Mouse (Mus musculus): ENCODE results near the gene Prr14. TPM values are rescaled to one million over a fixed set of nuclear protein-coding genes. Genes with fewer than 3 reads are reported as not detected.
A peak's percentile ranks its signal among the peaks of the same experiment; 100 is the strongest.

Prr14 gene
- polyA plus RNA-seq, 1 experiment from 2014 or later = 44.7 TPM

DNA sequence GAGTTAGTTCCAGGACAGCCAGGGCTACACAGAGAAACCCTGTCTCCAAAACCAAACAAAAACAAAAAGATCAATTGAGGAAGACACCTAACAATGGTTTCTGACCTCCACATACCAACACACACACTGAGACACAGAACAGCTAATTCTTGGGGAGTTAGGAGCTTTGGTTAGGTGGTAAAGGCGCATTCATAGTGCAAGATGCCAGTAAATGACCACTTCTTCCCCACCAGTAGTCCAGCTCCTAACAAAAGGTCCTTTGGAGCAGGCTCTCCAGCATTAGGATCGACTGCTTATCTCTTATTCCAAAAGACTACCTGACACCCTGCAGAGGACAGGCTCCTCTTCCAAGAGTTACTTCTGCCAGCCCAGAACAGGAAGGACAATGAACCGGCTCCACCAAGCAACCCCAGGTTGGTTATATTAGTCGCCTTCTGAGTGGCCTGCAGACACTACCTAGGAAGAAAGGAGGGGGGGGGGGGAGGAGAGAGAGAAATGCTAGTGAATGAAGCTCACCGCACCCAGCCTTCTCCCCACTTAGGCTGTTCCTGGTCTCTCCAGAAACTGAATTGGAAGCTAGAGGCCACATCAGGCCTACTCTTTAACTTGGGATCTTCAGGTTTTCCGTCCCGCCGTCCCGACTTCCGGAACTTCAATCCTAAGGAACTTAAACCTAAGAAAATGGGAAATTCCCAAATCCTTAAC, 10.8 kb downstream of the Prr14 start:
- H3K4me1 ChIP-seq (ENCODE audit: control insufficient read depth, insufficient read depth, low read length) = peaks cover 16% of the 10 kb centered on the region
- peak overlapping the region; percentile 55 for H3K4me2 ChIP-seq (ENCODE audit: low read length)
- H3K36me3 ChIP-seq (ENCODE audit: control insufficient read depth, insufficient read depth, low read length) = peaks cover 42% of the 10 kb centered on the region
- no peaks in the 10 kb centered on the region for H3K9me3 ChIP-seq (replicated peaks; ENCODE audit: control insufficient read depth, low read length)
- H3K27me3 ChIP-seq (replicated peaks; ENCODE audit: control insufficient read depth, insufficient read depth, low read length) = no peaks in the 10 kb centered on the region
- 5% methylated on average over 10 of the region's 10 CpGs for whole genome bisulfite sequencing
- peak overlapping the region; percentile 63 for H3K4me3 ChIP-seq (ENCODE audit: low read depth, low read length)
- H3K9ac ChIP-seq (ENCODE audit: low read length) = peak overlapping the region; percentile 83
- peak; percentile 11; the same call in 1 of the 2 replicates for ATAC-seq
- DNase-seq (ENCODE audit: low spot score) = no peak
- peak overlapping the region; percentile 94 for H3K27ac ChIP-seq (ENCODE audit: low read depth, low read length)

DNA sequence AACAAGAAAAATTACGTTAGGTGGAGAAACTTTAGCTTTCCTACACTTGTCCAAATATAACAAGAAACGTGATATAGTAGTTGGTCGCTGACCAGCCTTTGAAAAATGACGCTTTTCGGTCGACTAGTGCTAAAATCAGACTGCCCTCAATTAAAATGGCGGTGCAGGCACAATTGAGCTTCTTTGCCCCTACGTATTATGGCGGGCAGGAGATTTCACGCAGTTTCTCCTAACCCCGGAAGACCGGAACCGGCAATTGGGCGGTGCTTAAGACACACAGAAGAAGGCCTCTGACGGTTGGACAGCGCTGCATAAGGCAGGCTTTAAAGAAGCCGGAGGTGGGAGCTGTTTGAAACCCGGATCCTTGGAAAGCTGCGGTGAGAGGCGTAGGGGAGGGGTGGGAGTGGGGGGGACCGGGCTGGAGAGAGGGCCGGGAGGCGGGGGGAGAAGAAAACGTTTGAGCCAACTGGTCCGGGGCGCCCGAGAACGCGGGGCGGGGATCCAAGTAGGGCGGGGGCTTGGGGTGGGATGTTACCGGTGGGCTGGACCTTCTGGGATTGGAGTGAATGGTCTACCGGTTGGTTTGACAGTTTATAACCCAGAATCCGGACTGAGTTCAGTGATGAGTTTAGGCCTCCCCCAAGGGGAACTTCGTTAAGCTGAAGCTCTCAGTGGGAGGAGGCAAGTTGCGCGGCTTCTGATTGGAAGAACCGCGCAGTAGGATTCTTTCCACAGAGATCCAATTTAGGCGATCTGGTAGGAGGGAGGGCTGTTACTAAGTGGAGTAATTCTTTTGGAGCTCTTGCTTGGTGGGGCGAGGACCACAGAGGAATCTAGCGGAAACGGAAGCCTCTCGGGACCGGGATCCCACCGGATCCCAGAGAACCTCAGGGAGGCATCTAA, 11.6 kb downstream of the Prr14 start:
- 1% methylated on average over 44 of the region's 46 CpGs for WGBS
- H3K4me2 ChIP-seq (ENCODE audit: low read length) = peak overlapping the region; percentile 55
- H3K27me3 ChIP-seq (replicated peaks; ENCODE audit: control insufficient read depth, insufficient read depth, low read length) = no peaks in the 10 kb centered on the region
- DNase-seq (ENCODE audit: low spot score) (peak; percentile 99), ATAC-seq (peak; percentile 94)
- H3K9ac ChIP-seq (ENCODE audit: low read length) = peak overlapping the region; percentile 83
- H3K4me1 ChIP-seq (ENCODE audit: control insufficient read depth, insufficient read depth, low read length) = peaks cover 16% of the 10 kb centered on the region
- peak overlapping the region; percentile 63 for H3K4me3 ChIP-seq (ENCODE audit: low read depth, low read length)
- H3K9me3 ChIP-seq (replicated peaks; ENCODE audit: control insufficient read depth, low read length) = no peaks in the 10 kb centered on the region
- peak overlapping the region; percentile 94 for H3K27ac ChIP-seq (ENCODE audit: low read depth, low read length)
- H3K36me3 ChIP-seq (ENCODE audit: control insufficient read depth, insufficient read depth, low read length) = peaks cover 45% of the 10 kb centered on the region

- Histone ChIP-seq H3K36me3 (ENCODE audit: control insufficient read depth, insufficient read depth, low read length) (peaks cover 48% of the 10 kb centered on the region), H3K9ac (ENCODE audit: low read length) (peak overlapping the region; percentile 83), H3K27me3 (replicated peaks; ENCODE audit: control insufficient read depth, insufficient read depth, low read length) (no peaks in the 10 kb centered on the region), H3K4me2 (ENCODE audit: low read length) (peak overlapping the region; percentile 55), H3K4me3 (ENCODE audit: low read depth, low read length) (peak overlapping the region; percentile 63), H3K27ac (ENCODE audit: low read depth, low read length) (peak overlapping the region; percentile 94), H3K9me3 (replicated peaks; ENCODE audit: control insufficient read depth, low read length) (no peaks in the 10 kb centered on the region), H3K4me1 (ENCODE audit: control insufficient read depth, insufficient read depth, low read length) (peaks cover 16% of the 10 kb centered on the region)
- 1% methylated on average over 24 of the region's 25 CpGs for WGBS
- DNase-seq (ENCODE audit: low spot score) (no peak), ATAC-seq (peak; percentile 16)
Measured at GRCm38 (mm10) chr7:127471646-127472010, 12.2 kb downstream of the Prr14 start.

DNA sequence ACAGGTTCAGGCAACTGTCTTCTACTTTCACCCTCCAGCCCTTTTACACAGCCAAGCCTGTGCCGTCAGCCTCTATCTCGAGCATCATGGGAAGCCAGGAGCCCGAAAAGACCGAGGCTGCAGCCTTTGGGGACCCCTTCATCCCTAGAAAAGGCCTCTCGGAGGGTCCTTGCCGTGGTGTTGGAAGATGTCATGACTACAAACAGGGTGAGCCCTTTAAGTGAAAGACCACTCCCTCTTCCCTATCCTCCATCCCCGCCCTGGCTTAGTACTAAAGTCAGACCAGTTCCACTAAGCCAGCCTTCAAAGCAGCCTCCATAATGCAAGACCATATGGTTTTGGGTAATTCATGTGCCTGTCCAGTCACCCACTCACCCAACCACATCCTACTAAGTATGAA, 12.6 kb downstream of the Prr14 start:
- ATAC-seq (no peak), DNase-seq (ENCODE audit: low spot score) (no peak)
- H3K9me3 ChIP-seq (replicated peaks; ENCODE audit: control insufficient read depth, low read length) = no peaks in the 10 kb centered on the region
- peak overlapping the region; percentile 55 for H3K4me2 ChIP-seq (ENCODE audit: low read length)
- peak overlapping the region; percentile 83 for H3K9ac ChIP-seq (ENCODE audit: low read length)
- H3K4me1 ChIP-seq (ENCODE audit: control insufficient read depth, insufficient read depth, low read length) = peaks cover 19% of the 10 kb centered on the region
- peak overlapping the region; percentile 94 for H3K27ac ChIP-seq (ENCODE audit: low read depth, low read length)
- WGBS = under 1% methylated on average over 7 of the region's 7 CpGs
- peaks cover 48% of the 10 kb centered on the region for H3K36me3 ChIP-seq (ENCODE audit: control insufficient read depth, insufficient read depth, low read length)
- peak overlapping the region; percentile 63 for H3K4me3 ChIP-seq (ENCODE audit: low read depth, low read length)
- no peaks in the 10 kb centered on the region for H3K27me3 ChIP-seq (replicated peaks; ENCODE audit: control insufficient read depth, insufficient read depth, low read length)

DNA sequence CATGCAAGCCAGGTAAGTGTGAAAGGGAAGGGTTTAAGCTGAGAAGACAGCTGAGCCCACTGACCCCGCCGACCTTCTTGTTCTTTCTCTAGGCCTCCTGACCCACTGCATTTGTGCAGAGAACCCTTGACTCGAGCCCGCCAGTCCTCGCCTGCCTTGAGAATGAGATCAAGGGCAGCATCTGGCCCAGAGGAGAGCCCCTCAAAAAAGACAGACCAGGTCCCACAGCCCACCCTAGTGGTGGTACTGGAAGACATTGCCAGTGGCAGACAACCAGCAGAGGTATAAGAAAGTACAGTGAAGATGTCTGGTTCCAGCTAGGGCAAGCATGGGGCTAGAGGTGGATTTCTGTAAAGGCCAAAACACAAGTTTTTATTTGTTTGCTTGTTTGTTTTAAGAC, 14.3 kb downstream of the Prr14 start:
- peaks cover 40% of the 10 kb centered on the region for H3K36me3 ChIP-seq (ENCODE audit: control insufficient read depth, insufficient read depth, low read length)
- peaks cover 22% of the 10 kb centered on the region for H3K4me1 ChIP-seq (ENCODE audit: control insufficient read depth, insufficient read depth, low read length)
- H3K27me3 ChIP-seq (replicated peaks; ENCODE audit: control insufficient read depth, insufficient read depth, low read length) = no peaks in the 10 kb centered on the region
- no peak overlapping the region for H3K4me3 ChIP-seq (ENCODE audit: low read depth, low read length)
- H3K9ac ChIP-seq (ENCODE audit: low read length) = no peak overlapping the region
- ATAC-seq = no peak
- no peak overlapping the region for H3K4me2 ChIP-seq (ENCODE audit: low read length)
- H3K27ac ChIP-seq (ENCODE audit: low read depth, low read length) = no peak overlapping the region
- peak; percentile 11 for DNase-seq (ENCODE audit: low spot score)
- H3K9me3 ChIP-seq (replicated peaks; ENCODE audit: control insufficient read depth, low read length) = no peaks in the 10 kb centered on the region
- 85% methylated on average over 5 of the region's 5 CpGs for WGBS

GRCm38 (mm10) chr7:127474378-127475070, 15.1 kb downstream of the Prr14 start:
- 69% methylated on average over 6 of the region's 6 CpGs for WGBS

DNA sequence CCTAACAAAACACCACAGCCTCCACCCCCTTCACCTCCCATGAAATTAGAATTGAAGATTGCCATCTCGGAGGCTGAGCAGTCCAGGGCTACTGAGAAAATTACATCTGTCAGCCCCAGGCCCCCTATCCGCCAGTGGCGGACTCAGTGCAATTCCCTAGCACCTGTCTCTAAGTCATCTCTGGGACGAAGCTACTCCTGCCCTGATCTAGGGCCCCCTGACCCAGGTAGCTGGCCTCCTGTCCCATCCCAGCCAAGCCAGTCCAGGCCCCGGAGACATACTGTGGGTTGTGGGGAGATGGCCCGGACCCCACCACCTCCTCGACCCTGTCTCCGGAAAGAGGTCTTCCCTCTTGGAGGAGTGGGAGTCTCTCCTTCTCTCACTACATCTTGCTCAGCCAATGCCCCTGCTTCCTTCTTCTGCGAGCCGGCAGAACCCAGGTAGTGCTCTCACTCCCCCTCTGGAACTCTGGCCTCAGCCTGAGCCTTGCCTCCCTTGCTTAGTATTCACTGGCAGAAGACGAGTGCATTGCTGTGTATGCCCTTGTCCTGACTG, 15.9 kb downstream of the Prr14 start:
- Histone ChIP-seq H3K4me2 (ENCODE audit: low read length) (no peak overlapping the region), H3K9me3 (replicated peaks; ENCODE audit: control insufficient read depth, low read length) (no peaks in the 10 kb centered on the region), H3K9ac (ENCODE audit: low read length) (no peak overlapping the region), H3K4me1 (ENCODE audit: control insufficient read depth, insufficient read depth, low read length) (peaks cover 20% of the 10 kb centered on the region), H3K27me3 (replicated peaks; ENCODE audit: control insufficient read depth, insufficient read depth, low read length) (no peaks in the 10 kb centered on the region), H3K27ac (ENCODE audit: low read depth, low read length) (no peak overlapping the region), H3K36me3 (ENCODE audit: control insufficient read depth, insufficient read depth, low read length) (peaks cover 40% of the 10 kb centered on the region), H3K4me3 (ENCODE audit: low read depth, low read length) (no peak overlapping the region)
- WGBS = 97% methylated on average over 11 of the region's 11 CpGs
- ATAC-seq = no peak
- no peak for DNase-seq (ENCODE audit: low spot score)

More at GRCm38 (mm10) chr7:127474378-127475070, 15.1 kb downstream of the Prr14 start:
- Histone ChIP-seq H3K27me3 (replicated peaks; ENCODE audit: control insufficient read depth, insufficient read depth, low read length) (no peaks in the 10 kb centered on the region), H3K27ac (ENCODE audit: low read depth, low read length) (no peak overlapping the region), H3K9ac (ENCODE audit: low read length) (no peak overlapping the region), H3K9me3 (replicated peaks; ENCODE audit: control insufficient read depth, low read length) (no peaks in the 10 kb centered on the region), H3K4me1 (ENCODE audit: control insufficient read depth, insufficient read depth, low read length) (peaks cover 19% of the 10 kb centered on the region), H3K4me3 (ENCODE audit: low read depth, low read length) (no peak overlapping the region), H3K4me2 (ENCODE audit: low read length) (no peak overlapping the region), H3K36me3 (ENCODE audit: control insufficient read depth, insufficient read depth, low read length) (peaks cover 40% of the 10 kb centered on the region)
- DNase-seq (ENCODE audit: low spot score) (no peak), ATAC-seq (no peak)

DNA sequence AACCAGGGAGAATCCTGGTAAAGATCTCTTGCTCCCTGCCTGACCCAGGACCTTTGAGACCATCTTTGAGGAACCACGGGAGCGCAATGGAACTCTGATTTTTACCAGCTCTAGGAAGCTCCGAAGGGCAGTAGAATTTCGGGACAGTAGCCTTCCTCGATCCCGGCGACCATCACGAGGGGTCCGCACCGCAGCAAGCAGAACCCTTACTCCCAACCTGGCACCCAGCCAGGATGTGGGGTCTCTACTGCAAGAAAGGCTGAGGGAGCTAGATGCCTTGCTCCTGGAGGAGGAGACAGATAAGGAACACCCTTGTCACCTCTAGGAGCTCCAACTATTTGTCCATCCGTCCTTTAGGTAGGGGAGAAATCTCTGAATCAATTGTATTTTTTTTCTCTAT, 16.9 kb downstream of the Prr14 start:
- Histone ChIP-seq H3K36me3 (ENCODE audit: control insufficient read depth, insufficient read depth, low read length) (peaks cover 51% of the 10 kb centered on the region), H3K27ac (ENCODE audit: low read depth, low read length) (no peak overlapping the region), H3K4me2 (ENCODE audit: low read length) (no peak overlapping the region), H3K9ac (ENCODE audit: low read length) (no peak overlapping the region), H3K4me3 (ENCODE audit: low read depth, low read length) (no peak overlapping the region), H3K4me1 (ENCODE audit: control insufficient read depth, insufficient read depth, low read length) (peaks cover 28% of the 10 kb centered on the region), H3K27me3 (replicated peaks; ENCODE audit: control insufficient read depth, insufficient read depth, low read length) (no peaks in the 10 kb centered on the region), H3K9me3 (replicated peaks; ENCODE audit: control insufficient read depth, low read length) (no peaks in the 10 kb centered on the region)
- DNase-seq (ENCODE audit: low spot score) (no peak), ATAC-seq (no peak)
- WGBS = 95% methylated on average over 11 of the region's 11 CpGs
